Mouse (Mus musculus) heart, postnatal 25 days (tissue): ENCODE results near the gene Hook2. TPM values are rescaled to one million over a fixed set of nuclear protein-coding genes. Genes with fewer than 3 reads are reported as not detected.

Source experiments
- total RNA-seq, 2 experiments: library from RNA; stranded (reverse); gene quantifications; 2 replicates each; pipeline ENCODE4 v1.2.3; 2021

The Hook2 gene
- total RNA-seq, 2 experiments from 2014 or later: 2.0 to 2.1 TPM

Other genes starting within 250 kb of the Hook2 start
- 100 to 1,000 TPM; 287 to 311 TPM for gene Nfix, start 190.3 kb upstream of the Hook2 start, total RNA-seq
- gene Dand5, start 167.8 kb upstream of the Hook2 start, total RNA-seq: 10 to 100 TPM in 1 of 2 experiments, 1 to 10 TPM in 1; 9.6 to 10.3 TPM
- gene Gadd45gip1, start 159.1 kb upstream of the Hook2 start, total RNA-seq: 10 to 100 TPM; 28.9 to 30.0 TPM
- gene Rad23a, start 149.9 kb upstream of the Hook2 start, total RNA-seq: 10 to 100 TPM; 80.8 to 81.1 TPM
- gene Calr, start 143.7 kb upstream of the Hook2 start, total RNA-seq: 100 to 1,000 TPM; 365 to 441 TPM
- 10 to 100 TPM; 24.7 to 25.5 TPM for gene Farsa, start 133.6 kb upstream of the Hook2 start, total RNA-seq
- gene Syce2, start 118.5 kb upstream of the Hook2 start, total RNA-seq: 1 to 10 TPM; 2.3 to 3.0 TPM
- gene Gcdh, start 96.7 kb upstream of the Hook2 start, total RNA-seq: 10 to 100 TPM; 63.1 to 68.2 TPM
- not detected for gene Klf1, start 88.7 kb upstream of the Hook2 start, total RNA-seq
- 1 to 10 TPM; 7.7 to 7.9 TPM for gene Dnase2a, start 82.0 kb upstream of the Hook2 start, total RNA-seq
- under 1 TPM; 0.08 to 0.14 TPM for gene Mast1, start 53.2 kb upstream of the Hook2 start, total RNA-seq
- gene Rtbdn, start 43.6 kb upstream of the Hook2 start, total RNA-seq: not detected
- not detected for gene Gm49661, start 21.2 kb upstream of the Hook2 start, total RNA-seq
- gene Prdx2, start 21.0 kb upstream of the Hook2 start, total RNA-seq: 100 to 1,000 TPM; 650 to 659 TPM
- gene Rnaseh2a, start 20.8 kb upstream of the Hook2 start, total RNA-seq: 10 to 100 TPM; 45.2 to 48.2 TPM
- 10 to 100 TPM; 13.8 to 17.2 TPM for gene Junb, start 11.9 kb upstream of the Hook2 start, total RNA-seq
- gene Best2, start 23.9 kb downstream of the Hook2 start, total RNA-seq: not detected
- 10 to 100 TPM; 65.0 to 67.4 TPM for gene Asna1, start 34.7 kb downstream of the Hook2 start, total RNA-seq
- 10 to 100 TPM; 82.7 to 88.7 TPM for gene Trir, start 36.2 kb downstream of the Hook2 start, total RNA-seq
- 10 to 100 TPM; 28.0 to 28.7 TPM for gene Tnpo2, start 46.3 kb downstream of the Hook2 start, total RNA-seq
- gene Fbxw9, start 69.5 kb downstream of the Hook2 start, total RNA-seq: 1 to 10 TPM; 3.5 to 4.6 TPM
- gene Gm5741, start 77.4 kb downstream of the Hook2 start, total RNA-seq: not detected
- 10 to 100 TPM; 26.4 to 26.5 TPM for gene Dhps, start 81.2 kb downstream of the Hook2 start, total RNA-seq
- gene Wdr83os, start 90.1 kb downstream of the Hook2 start, total RNA-seq: 10 to 100 TPM; 39.4 to 43.1 TPM
- 10 to 100 TPM; 31.8 to 35.3 TPM for gene Wdr83, start 90.7 kb downstream of the Hook2 start, total RNA-seq
- 10 to 100 TPM; 24.7 to 26.5 TPM for gene Man2b1, start 92.7 kb downstream of the Hook2 start, total RNA-seq
- 1 to 10 TPM; 2.1 to 2.6 TPM for gene Zfp791, start 132.5 kb downstream of the Hook2 start, total RNA-seq
- not detected for gene Cks1brt, start 161.3 kb downstream of the Hook2 start, total RNA-seq
- not detected for gene Olfr371, start 235.4 kb downstream of the Hook2 start, total RNA-seq